Mouse (Mus musculus) spleen, adult 2 months (tissue): Measurements from ENCODE around the gene Kat6b. TPM values are rescaled to one million over a fixed set of nuclear protein-coding genes. Genes with fewer than 3 reads are reported as not detected.

ENCODE experiments used
- DNase-seq, 2 experiments: peaks; one replicate each; pipeline versions ENCODE4 v3.0.0 to v3.0.0-alpha.2; 2012 to 2021; ENCODE audit warnings: low spot score in 2 of 2, low read depth in 1 of 2
- H3K27ac ChIP-seq: fragments of 200-500 bp; 2 replicates; pipeline ENCODE4 v1.5.1; 2012; ENCODE audit warnings: low read length, inconsistent platforms; ENCODE audit not compliant: insufficient read depth
- H3K27me3 ChIP-seq: fragments of 200-500 bp; 2 replicates; pipeline ENCODE4 v1.6.1; 2012; ENCODE audit warnings: mild to moderate bottlenecking, moderate library complexity, low read length, inconsistent platforms; ENCODE audit not compliant: control insufficient read depth, insufficient read depth
- H3K36me3 ChIP-seq: fragments of 200-500 bp; 2 replicates; pipeline ENCODE4 v1.6.1; 2012; ENCODE audit warnings: mild to moderate bottlenecking, low read length, inconsistent platforms; ENCODE audit not compliant: control insufficient read depth, insufficient read depth
- H3K4me1 ChIP-seq: fragments of 200-500 bp; 2 replicates; pipeline ENCODE4 v1.6.1; 2011; ENCODE audit warnings: inconsistent platforms; ENCODE audit not compliant: control insufficient read depth, insufficient read depth, insufficient read length
- H3K4me3 ChIP-seq: fragments of 200-500 bp; 2 replicates; pipeline ENCODE4 v1.5.1; 2011; ENCODE audit warnings: mild to moderate bottlenecking, inconsistent platforms; ENCODE audit not compliant: insufficient read depth, insufficient read length; ENCODE audit errors: extremely low read depth
- CTCF ChIP-seq: fragments of 200-500 bp; IDR thresholded peaks from 2 replicates; pipeline ENCODE4 v1.5.1; 2011; ENCODE audit warnings: mild to moderate bottlenecking, inconsistent platforms; ENCODE audit not compliant: insufficient read depth, insufficient read length, insufficient replicate concordance; ENCODE audit errors: extremely low read depth
- POLR2A ChIP-seq: fragments of 200-500 bp; IDR thresholded peaks from 2 replicates; pipeline ENCODE4 v1.6.1; 2011; ENCODE audit warnings: low read depth, low read length, inconsistent platforms
- WGBS: fragments of 180-500 bp; shearing (Covaris S2); methylation state at CpG from one replicate; pipeline ENCODE4 v1.1.7; 2018; 5-methylcytosine and 5-hydroxymethylcytosine counted together
- polyA plus RNA-seq: library from polyadenylated mRNA; depleted of rRNA; stranded (reverse); fragments of >200 nt; gene quantifications from 2 replicates; pipeline ENCODE4 v1.2.3, GENCODE M21; 2012

Gene Kat6b
- polyA plus RNA-seq, 1 experiment: 6.1 TPM

DNA sequence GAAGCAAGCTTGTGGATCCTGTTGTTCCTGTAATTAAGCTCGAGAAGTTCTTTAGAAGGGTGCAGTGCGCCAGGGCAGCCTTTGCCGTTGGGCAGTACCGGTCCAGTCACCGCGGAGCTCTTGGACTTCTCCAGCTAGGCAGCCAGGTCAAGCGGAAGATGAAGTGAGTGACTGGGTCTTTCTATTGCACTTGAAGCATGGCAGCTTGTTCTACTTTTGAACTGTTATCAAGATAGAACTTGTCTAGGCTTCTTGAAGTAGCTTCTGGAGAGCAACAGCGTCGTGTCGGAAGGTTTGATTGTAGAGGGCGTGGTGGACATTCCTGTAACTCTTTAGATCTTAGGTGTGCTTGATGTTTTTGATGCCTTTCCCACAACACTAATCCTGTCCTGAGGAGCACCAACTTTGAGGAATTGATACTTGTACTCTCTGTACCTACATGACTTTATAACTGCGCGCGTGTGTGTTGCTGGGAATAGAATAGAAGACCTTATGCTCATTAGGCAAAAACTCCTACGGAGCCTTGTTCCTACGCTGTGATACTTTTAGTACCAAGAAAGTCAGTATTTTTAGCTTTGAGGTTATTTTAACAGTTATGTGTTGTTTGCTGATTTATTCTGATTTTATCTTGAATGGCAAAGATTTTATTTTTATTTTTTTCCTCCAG, 41.2 kb downstream of the Kat6b start:
- H3K4me1 ChIP-seq: peaks cover 6% of the 10 kb centered on the region
- H3K36me3 ChIP-seq: 0 out of 2 replicates have a peak, but pooled peaks cover 3% of the 10 kb centered on the region
- DNase-seq: no peak
- no peak overlapping the region for H3K27ac ChIP-seq
- no peaks in the 10 kb centered on the region for H3K27me3 ChIP-seq
- no peak overlapping the region for H3K4me3 ChIP-seq
- TF ChIP-seq POLR2A (no peak), CTCF (no peak)
- 90% methylated on average over 16 of the region's 16 CpGs for WGBS

- Histone ChIP-seq H3K4me1 (peaks cover 6% of the 10 kb centered on the region), H3K36me3 (0 out of 2 replicates have a peak, but pooled peaks cover 3% of the 10 kb centered on the region), H3K27ac (no peak overlapping the region), H3K4me3 (no peak overlapping the region), H3K27me3 (no peaks in the 10 kb centered on the region)
- no peak for DNase-seq
- TF ChIP-seq CTCF: no peak
- no peak for TF ChIP-seq POLR2A
- WGBS: 35% methylated on average over 9 of the region's 9 CpGs
Measured at GRCm38 (mm10) chr14:21523234-21523633, 42.0 kb downstream of the Kat6b start.

GRCm38 (mm10) chr14:21523851-21524441, 42.7 kb downstream of the Kat6b start:
- Histone ChIP-seq H3K4me3 (no peak overlapping the region), H3K4me1 (peaks cover 6% of the 10 kb centered on the region), H3K27ac (no peak overlapping the region), H3K27me3 (no peaks in the 10 kb centered on the region), H3K36me3 (no peaks in the 10 kb centered on the region)
- DNase-seq: no peak
- TF ChIP-seq CTCF (no peak), POLR2A (no peak)
- WGBS: 81% methylated on average over 3 of the region's 3 CpGs

GRCm38 (mm10) chr14:21525674-21526073, 44.4 kb downstream of the Kat6b start:
- Histone ChIP-seq H3K36me3 (no peaks in the 10 kb centered on the region), H3K27me3 (no peaks in the 10 kb centered on the region), H3K27ac (no peak overlapping the region), H3K4me1 (peaks cover 6% of the 10 kb centered on the region), H3K4me3 (no peak overlapping the region)
- TF ChIP-seq CTCF (no peak), POLR2A (no peak)
- 44% methylated on average over 4 of the region's 4 CpGs for WGBS
- DNase-seq: no peak

- 0 out of 2 replicates have a peak, but pooled peaks cover 2% of the 10 kb centered on the region for H3K4me1 ChIP-seq
- 92% methylated on average over 4 of the region's 4 CpGs for WGBS
- TF ChIP-seq POLR2A: no peak
- no peaks in the 10 kb centered on the region for H3K36me3 ChIP-seq
- H3K27me3 ChIP-seq: no peaks in the 10 kb centered on the region
- no peak for DNase-seq
- no peak overlapping the region for H3K4me3 ChIP-seq
- H3K27ac ChIP-seq: no peak overlapping the region
Measured at GRCm38 (mm10) chr14:21533566-21533965, 52.3 kb downstream of the Kat6b start.

- H3K27ac ChIP-seq: no peak overlapping the region
- no peaks in the 10 kb centered on the region for H3K36me3 ChIP-seq
- WGBS: 48% methylated on average over 2 of the region's 2 CpGs
- H3K4me1 ChIP-seq: 0 out of 2 replicates have a peak, but pooled peaks cover 2% of the 10 kb centered on the region
- H3K27me3 ChIP-seq: no peaks in the 10 kb centered on the region
- H3K4me3 ChIP-seq: no peak overlapping the region
- no peak for TF ChIP-seq POLR2A
- no peak for TF ChIP-seq CTCF
- DNase-seq: no peak
Measured at GRCm38 (mm10) chr14:21534066-21534465, 52.8 kb downstream of the Kat6b start.

DNA sequence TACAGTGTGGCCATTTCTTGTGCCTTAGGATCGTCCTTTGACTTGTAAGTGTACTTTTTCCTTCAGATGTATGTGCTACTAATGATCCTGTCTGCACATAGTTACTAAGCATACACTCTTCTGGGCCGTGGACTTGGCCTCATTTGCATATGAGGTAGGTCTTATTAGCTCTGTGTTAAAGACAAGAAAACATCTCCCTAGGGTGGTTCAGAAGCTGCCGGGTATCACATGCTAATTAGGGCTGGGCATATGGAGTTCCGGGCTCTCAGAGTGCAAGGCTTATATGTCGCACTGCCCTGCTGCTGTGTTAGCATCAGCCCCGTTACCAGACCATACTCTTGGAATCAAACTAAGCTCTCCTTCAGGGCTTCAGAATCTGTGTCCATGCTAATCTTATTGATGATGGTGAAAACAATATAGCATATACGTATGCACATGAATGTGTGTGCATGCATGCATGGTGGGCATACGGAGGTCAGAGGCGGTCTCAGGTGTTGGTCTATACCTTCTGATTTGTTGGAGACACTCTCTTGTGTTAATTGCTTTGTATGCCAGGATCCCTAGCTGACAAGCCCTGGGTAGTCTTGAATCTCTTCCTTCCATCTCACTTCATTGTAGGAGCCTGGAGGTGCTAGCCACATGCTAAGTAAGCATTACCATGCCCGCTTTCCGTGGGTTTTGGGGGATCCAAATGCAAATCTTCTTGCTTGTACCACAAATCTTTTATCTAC, 53.5 kb downstream of the Kat6b start:
- 88% methylated on average over 11 of the region's 11 CpGs for WGBS
- no peaks in the 10 kb centered on the region for H3K36me3 ChIP-seq
- TF ChIP-seq POLR2A (no peak), CTCF (no peak)

More for the DNA sequence above, 53.5 kb downstream of the Kat6b start:
- Histone ChIP-seq H3K4me3 (no peak overlapping the region), H3K27ac (no peak overlapping the region), H3K4me1 (0 out of 2 replicates have a peak, but pooled peaks cover 2% of the 10 kb centered on the region), H3K27me3 (no peaks in the 10 kb centered on the region)
- DNase-seq: no peak
